ENCODE assay signal across 9 mouse cellular contexts in the genomic region with DNA sequence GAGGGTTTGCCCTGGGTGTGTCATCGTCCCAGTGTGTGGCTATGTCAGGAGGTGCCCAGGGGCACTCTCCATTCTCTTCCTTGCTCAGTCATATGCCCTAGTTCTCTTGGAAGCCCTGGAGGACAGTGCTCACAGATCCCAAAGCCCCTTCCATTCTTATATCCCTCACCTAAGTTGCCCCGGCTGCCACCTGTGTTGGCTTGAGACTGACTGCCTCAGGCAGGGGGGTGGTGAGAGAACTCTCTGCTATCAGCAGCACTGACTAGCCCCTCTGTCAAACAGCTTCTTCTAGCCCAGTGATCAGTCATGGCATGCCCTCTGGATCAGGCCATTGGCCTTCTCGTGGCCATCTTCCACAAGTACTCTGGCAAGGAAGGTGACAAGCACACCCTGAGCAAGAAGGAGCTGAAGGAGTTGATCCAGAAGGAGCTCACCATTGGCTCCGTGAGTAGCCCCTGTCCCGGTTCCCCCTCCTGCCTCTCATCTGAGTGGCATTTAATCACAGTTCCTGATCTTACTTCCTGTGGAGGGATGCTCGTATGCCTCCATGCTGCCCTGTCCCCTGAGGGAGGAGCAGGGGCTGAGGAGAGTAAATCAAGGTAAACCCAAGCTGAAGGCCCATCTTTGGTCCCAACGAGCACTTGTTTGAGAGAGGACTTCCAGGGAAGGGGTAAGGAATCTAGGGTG. TPM values are rescaled to one million over a fixed set of nuclear protein-coding genes. Genes with fewer than 3 reads are reported as not detected.
DNase-seq lines count a peak whose midpoint lies in the region; ATAC-seq and TF ChIP-seq lines count a peak whose summit lies in the region.
"Had no signal": no experiment of that assay in that cellular context is flagged by ENCODE, and none has a peak within 500 bp of the region (broad histone marks: within the 10 kb centered on the region; RNA-seq: fewer than 3 reads in every experiment).

No protein-coding gene starts in this region.

- H3K9ac ChIP-seq in forebrain, postnatal 0 days, result no peak overlapping the region
- no peak overlapping the region for H3K9ac ChIP-seq in liver, embryonic 16.5 days (ENCODE audit: low read depth, low read length)

- H3K27me3 ChIP-seq in C2C12 (ENCODE audit: control insufficient read depth, insufficient read depth, insufficient read length), result no peaks in the 10 kb centered on the region
- H3K27me3 ChIP-seq in forebrain, postnatal 0 days (ENCODE audit: insufficient read depth, low read length), result no peaks in the 10 kb centered on the region
- H3K27me3 ChIP-seq in liver, embryonic 16.5 days (ENCODE audit: control insufficient read depth, insufficient read depth, low read depth, low read length), result peaks cover 4% of the 10 kb centered on the region; the same call in 1 of the 2 replicates

- H3K79me3 ChIP-seq in C2C12 (ENCODE audit: low read depth), result peaks cover 29% of the 10 kb centered on the region

- H3K9me3 ChIP-seq in forebrain, postnatal 0 days (ENCODE audit: low read length), result no peaks in the 10 kb centered on the region
- H3K9me3 ChIP-seq in liver, embryonic 16.5 days (replicated peaks; ENCODE audit: control insufficient read depth, low read length), result no peaks in the 10 kb centered on the region

- no peak overlapping the region for H3K27ac ChIP-seq in forebrain, postnatal 0 days (ENCODE audit: low read depth, low read length)
- no peak overlapping the region for H3K27ac ChIP-seq in liver, embryonic 16.5 days (ENCODE audit: low read length)

- H3K36me3 ChIP-seq in C2C12 (ENCODE audit: control insufficient read depth, insufficient read depth), result peaks cover 39% of the 10 kb centered on the region
- no peaks in the 10 kb centered on the region for H3K36me3 ChIP-seq in forebrain, postnatal 0 days (ENCODE audit: insufficient read depth)
- no peaks in the 10 kb centered on the region for H3K36me3 ChIP-seq in liver, embryonic 16.5 days (ENCODE audit: control insufficient read depth, insufficient read depth)

- H3K4me3 ChIP-seq in C2C12 (ENCODE audit: insufficient read depth, poor library complexity, severe bottlenecking), result peak overlapping the region; percentile 87
- H3K4me3 ChIP-seq in forebrain, postnatal 0 days (ENCODE audit: low read depth, low read length), result peak overlapping the region; percentile 20; the same call in 1 of the 2 replicates
- peak overlapping the region; percentile 25 for H3K4me3 ChIP-seq in liver, embryonic 16.5 days (ENCODE audit: low read depth, low read length)

- H3K4me1 ChIP-seq in forebrain, postnatal 0 days (ENCODE audit: insufficient read depth), result 0 out of 2 replicates have a peak, but pooled peaks cover 3% of the 10 kb centered on the region
- peaks cover 4% of the 10 kb centered on the region for H3K4me1 ChIP-seq in liver, embryonic 16.5 days (ENCODE audit: control insufficient read depth, low read depth, low read length)

- H3ac ChIP-seq in C2C12 (ENCODE audit: control insufficient read depth, insufficient read length, low read depth), result peak overlapping the region; percentile 95

- peak; percentile 92 for DNase-seq in heart, adult 11 months
- DNase-seq in heart, postnatal 36 days, result no peak
- no peak for DNase-seq in forebrain, postnatal 0 days
- no peak for DNase-seq in cerebellum, adult 11 months
- DNase-seq in ovary, postnatal 10 days (ENCODE audit: low spot score), result no peak
- DNase-seq: cerebellum, adult 8-10 months had no signal

- WGBS in forebrain, postnatal 0 days, result 80% methylated on average over 7 of the region's 7 CpGs
- WGBS in liver, embryonic 16.5 days (ENCODE audit: insufficient replicate concordance), result 27% methylated on average over 7 of the region's 7 CpGs

- H3K79me2 ChIP-seq in C2C12 (ENCODE audit: control insufficient read depth, insufficient read depth), result peaks cover 41% of the 10 kb centered on the region

- no peak for TF ChIP-seq CTCF in C2C12 (IDR thresholded peaks at IDR 0.05; ENCODE audit: control insufficient read depth, insufficient read depth, insufficient read length)
- TF ChIP-seq CTCF in forebrain, postnatal 0 days (IDR thresholded peaks at IDR 0.05; ENCODE audit: low read depth), result no peak

- ATAC-seq in forebrain, postnatal 0 days, result no peak
- ATAC-seq in liver, embryonic 16.5 days (ENCODE audit: low read depth), result no peak
- no peak for ATAC-seq in monocyte, adult 5-6 weeks (replicated peaks; ENCODE audit: insufficient number of reproducible peaks, low FRiP score, low TSS enrichment, poor library complexity, severe bottlenecking)

- intact Hi-C loops in heart, postnatal 36 days (cut with DNase I), result loop anchor here (10.0 kb wide), 1 partner anchor 199 kb away; no protein-coding TSS in a partner anchor

- H3K4me2 ChIP-seq in forebrain, postnatal 0 days (ENCODE audit: low read depth), result peak overlapping the region; percentile 53; the same call in 1 of the 2 replicates
- H3K4me2 ChIP-seq in liver, embryonic 16.5 days (ENCODE audit: low read depth, low read length), result peak overlapping the region; percentile 36; the same call in 1 of the 2 replicates

TF ChIP-seq in C2C12, 6 proteins besides CTCF, POLR2A, EP300 and RAD21:
- TF ChIP-seq MAX (IDR thresholded peaks at IDR 0.05), result no peak
- TF ChIP-seq FOSL1 (IDR thresholded peaks at IDR 0.05; ENCODE audit: insufficient read depth, low read length, poor library complexity, severe bottlenecking), result no peak
- TF ChIP-seq MYOG (IDR thresholded peaks at IDR 0.05; ENCODE audit: control insufficient read depth, extremely low read depth, insufficient read length), result no peak
- TF ChIP-seq CEBPB (IDR thresholded peaks at IDR 0.05; ENCODE audit: low read depth), result no peak
- no peak for TF ChIP-seq USF1 (IDR thresholded peaks at IDR 0.05; ENCODE audit: low read depth)
- TF ChIP-seq MYOD1 (IDR thresholded peaks at IDR 0.05; ENCODE audit: control insufficient read depth, insufficient read length, low read depth), result no peak

RNA-seq across cellular contexts. Expression of a gene that starts 0.9 kb away (rescaled TPM):
- total RNA-seq in heart, postnatal 36 days (2021), result 10 to 100 TPM; 71.6 to 89.7 TPM
- 4,076 TPM for polyA plus RNA-seq in C2C12 (2012; fragmentation: generic; extraction: Trizol)
- 17.9 and 18.1 TPM in 2 replicates for total RNA-seq in forebrain, postnatal 0 days (2014; rRNA removed)
- polyA plus RNA-seq in forebrain, postnatal 0 days (2015; fragmentation: Nextera tagmentation; extraction: Ambion mirVana), result 34.9 and 40.7 TPM in 2 replicates
- 18.6 and 18.7 TPM in 2 replicates for polyA plus RNA-seq in liver, embryonic 16.5 days (2015; fragmentation: Nextera tagmentation; extraction: Ambion mirVana)
- 318 to 564 TPM (median 521 TPM) in 3 replicates for total RNA-seq in monocyte, adult 5-6 weeks (2017)

RNA-seq across cellular contexts. Expression of a gene that starts 5.3 kb away (rescaled TPM):
- total RNA-seq in heart, postnatal 36 days (2021), result not detected
- 0.43 TPM for polyA plus RNA-seq in C2C12 (2012; fragmentation: generic; extraction: Trizol)
- not detected in 2 replicates for total RNA-seq in forebrain, postnatal 0 days (2014; rRNA removed)
- 0.79 TPM in 1 of 2 replicates, not detected in the other for polyA plus RNA-seq in forebrain, postnatal 0 days (2015; fragmentation: Nextera tagmentation; extraction: Ambion mirVana)
- polyA plus RNA-seq in liver, embryonic 16.5 days (2015; fragmentation: Nextera tagmentation; extraction: Ambion mirVana), result not detected in 2 replicates
- total RNA-seq in monocyte, adult 5-6 weeks (2017), result not detected in 3 replicates

RNA-seq across cellular contexts. Expression of a gene that starts 10.0 kb away (rescaled TPM):
- total RNA-seq in heart, postnatal 36 days (2021), result 10 to 100 TPM; 10.1 to 14.2 TPM
- polyA plus RNA-seq in C2C12 (2012; fragmentation: generic; extraction: Trizol), result 11,980 TPM
- total RNA-seq in forebrain, postnatal 0 days (2014; rRNA removed), result 2.8 and 5.9 TPM in 2 replicates
- polyA plus RNA-seq in forebrain, postnatal 0 days (2015; fragmentation: Nextera tagmentation; extraction: Ambion mirVana), result 2.1 and 2.4 TPM in 2 replicates
- polyA plus RNA-seq in liver, embryonic 16.5 days (2015; fragmentation: Nextera tagmentation; extraction: Ambion mirVana), result 2.2 and 2.5 TPM in 2 replicates
- total RNA-seq in monocyte, adult 5-6 weeks (2017), result 562 to 1,115 TPM (median 1,082 TPM) in 3 replicates

RNA-seq across cellular contexts. Expression of a gene that starts 11.9 kb away (rescaled TPM):
- not detected for total RNA-seq in heart, postnatal 36 days (2021)
- 1.5 TPM for polyA plus RNA-seq in C2C12 (2012; fragmentation: generic; extraction: Trizol)
- total RNA-seq in forebrain, postnatal 0 days (2014; rRNA removed), result not detected in 2 replicates
- polyA plus RNA-seq in forebrain, postnatal 0 days (2015; fragmentation: Nextera tagmentation; extraction: Ambion mirVana), result not detected in 2 replicates
- polyA plus RNA-seq in liver, embryonic 16.5 days (2015; fragmentation: Nextera tagmentation; extraction: Ambion mirVana), result not detected in 2 replicates
- not detected in 3 replicates for total RNA-seq in monocyte, adult 5-6 weeks (2017)

RNA-seq across cellular contexts. Expression of a gene that starts 23.6 kb away (rescaled TPM):
- total RNA-seq in heart, postnatal 36 days (2021), result not detected
- polyA plus RNA-seq in C2C12 (2012; fragmentation: generic; extraction: Trizol), result not detected
- total RNA-seq in forebrain, postnatal 0 days (2014; rRNA removed), result not detected in 2 replicates
- polyA plus RNA-seq in forebrain, postnatal 0 days (2015; fragmentation: Nextera tagmentation; extraction: Ambion mirVana), result not detected in 2 replicates
- polyA plus RNA-seq in liver, embryonic 16.5 days (2015; fragmentation: Nextera tagmentation; extraction: Ambion mirVana), result not detected in 2 replicates
- total RNA-seq in monocyte, adult 5-6 weeks (2017), result not detected in 3 replicates

Comparison
In these comparisons a context has a peak if more than half of its experiments do, and no peak if none do; other contexts are left out.
1. H3K4me3 ChIP-seq: peak in every context shown above with its lines; median percentile 87 in C2C12; 25 in liver, embryonic 16.5 days; 20 in forebrain, postnatal 0 days.
2. RNA of a gene that starts 10.0 kb away (total RNA-seq): 562 to 1,115 TPM in monocyte, adult 5-6 weeks; 10.1 to 14.2 TPM in heart, postnatal 36 days and 2.8 to 5.9 TPM in forebrain, postnatal 0 days; every median in the first group is over 10 times any median in the second.